Mouse (Mus musculus) neural tube, embryonic 10.5 days (tissue): ENCODE measurements around the gene Il22ra1.

Experiments
- DNase-seq: peaks from one replicate; pipeline ENCODE4 v3.0.0-alpha.2; 2017; ENCODE audit warnings: low spot score; ENCODE audit errors: extremely low spot score

Gene Il22ra1

DNA sequence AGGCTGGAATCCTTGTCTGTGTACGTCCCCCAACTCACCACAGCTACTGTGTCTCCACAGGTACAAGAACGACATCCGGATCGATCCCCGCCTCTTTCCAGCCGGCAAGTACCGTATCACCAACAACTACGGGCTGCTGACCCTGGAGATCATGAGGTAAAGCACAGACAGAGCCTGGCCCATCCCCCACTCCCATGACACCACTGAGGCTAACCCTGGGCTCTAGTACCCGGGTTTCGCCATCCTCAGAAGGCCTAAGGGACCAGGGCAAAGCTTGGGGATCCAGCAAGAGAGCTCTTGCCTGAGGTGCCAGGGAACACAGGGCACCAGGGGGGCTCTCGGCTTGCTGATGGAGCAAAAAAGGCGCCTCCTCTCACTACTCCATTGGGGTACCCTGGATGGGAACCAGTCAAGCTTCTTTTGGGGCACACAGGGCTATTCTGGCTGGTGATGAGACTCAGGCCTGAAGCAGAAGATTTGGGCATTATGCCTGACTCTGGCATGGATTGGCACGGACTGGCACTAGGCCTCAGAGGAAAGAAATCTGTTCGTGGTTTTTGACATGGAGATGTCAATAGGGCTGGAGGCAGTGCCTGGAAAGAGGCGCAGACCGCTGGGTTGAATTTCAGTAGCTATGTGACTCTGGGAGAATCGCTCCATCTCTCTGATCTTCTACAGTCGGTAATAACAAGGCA is 42.8 kb downstream of the Il22ra1 start:
- DNase-seq: no peak

DNA sequence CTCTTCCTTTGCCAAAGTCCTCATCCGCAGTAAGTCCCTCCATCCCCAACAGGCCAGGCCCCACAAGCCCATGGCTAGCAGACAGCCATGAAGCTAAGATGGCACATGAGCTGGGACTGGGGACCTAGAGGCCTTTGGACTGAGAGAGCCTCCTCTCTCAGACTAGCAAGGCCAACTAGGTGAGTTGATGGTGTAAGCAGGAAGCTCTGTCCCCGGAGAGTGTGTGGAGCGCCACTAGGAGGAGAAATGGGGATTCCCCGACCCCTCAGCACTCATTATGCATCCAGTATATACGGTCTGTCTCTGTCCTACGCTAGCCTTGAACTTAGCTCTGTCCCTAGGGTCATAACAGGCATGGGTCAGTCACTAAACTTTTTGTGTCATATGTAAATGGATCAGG is 43.6 kb downstream of the Il22ra1 start:
- no peak for DNase-seq

DNA sequence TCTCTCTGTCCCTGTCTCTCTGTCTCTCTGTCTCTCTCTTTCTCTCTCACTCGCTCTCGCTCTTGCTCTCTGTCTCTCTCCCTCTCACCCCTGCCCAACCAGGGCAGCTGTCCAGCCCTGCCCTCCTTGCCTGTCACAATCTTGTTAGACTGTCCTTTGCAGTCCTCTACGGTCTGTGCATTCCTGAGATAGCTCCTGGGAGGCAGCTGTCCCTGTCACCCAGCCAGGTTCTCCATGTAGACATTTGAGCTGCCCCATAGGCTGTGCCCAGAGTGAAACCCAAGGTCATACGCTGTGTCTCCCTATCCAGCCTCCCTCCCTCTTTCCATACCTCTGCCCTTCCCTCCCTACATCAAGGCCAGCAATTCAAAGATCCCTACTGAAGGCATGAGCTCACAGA is 44.7 kb downstream of the Il22ra1 start:
- no peak for DNase-seq

DNA sequence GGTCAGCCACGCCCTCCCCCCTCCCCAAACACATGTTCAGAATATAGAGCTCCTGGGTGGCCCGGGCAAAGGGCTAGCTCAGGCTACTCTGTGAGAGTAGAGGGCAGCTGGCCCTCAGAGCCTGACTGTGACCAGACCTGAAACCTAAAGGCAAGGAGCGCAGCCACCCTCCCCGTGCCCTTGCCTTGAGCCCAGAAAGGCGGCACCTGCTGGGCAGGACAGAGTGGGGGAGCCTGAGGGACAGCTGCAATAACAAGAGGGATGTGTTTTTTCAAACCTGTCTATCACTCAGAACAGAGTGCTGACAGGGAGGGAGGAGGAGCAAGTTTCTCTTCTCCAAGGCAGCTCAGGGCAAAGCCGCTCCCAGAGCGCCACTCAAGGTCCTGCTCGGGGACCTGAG is 46.5 kb downstream of the Il22ra1 start:
- DNase-seq: peak; percentile 19

DNA sequence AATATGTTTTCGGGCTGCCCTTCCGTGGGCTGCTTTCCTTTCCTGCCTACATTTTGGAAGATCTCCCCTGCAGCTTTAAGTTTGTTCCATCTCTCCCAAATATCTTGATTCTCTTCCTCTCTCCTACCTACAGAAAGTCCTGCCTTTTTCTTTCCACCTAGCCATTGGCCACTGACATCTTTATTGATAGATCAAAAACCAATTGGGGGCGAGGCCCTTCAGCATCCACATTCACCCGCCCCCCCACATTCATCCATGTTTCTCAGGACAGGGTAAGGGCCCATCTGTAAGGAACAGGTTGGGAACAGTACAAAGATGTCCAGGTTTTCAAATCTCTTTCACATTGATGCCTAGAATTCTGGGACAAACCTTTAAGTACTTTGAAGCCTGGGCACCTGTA is 48.9 kb downstream of the Il22ra1 start:
- no peak for DNase-seq

DNA sequence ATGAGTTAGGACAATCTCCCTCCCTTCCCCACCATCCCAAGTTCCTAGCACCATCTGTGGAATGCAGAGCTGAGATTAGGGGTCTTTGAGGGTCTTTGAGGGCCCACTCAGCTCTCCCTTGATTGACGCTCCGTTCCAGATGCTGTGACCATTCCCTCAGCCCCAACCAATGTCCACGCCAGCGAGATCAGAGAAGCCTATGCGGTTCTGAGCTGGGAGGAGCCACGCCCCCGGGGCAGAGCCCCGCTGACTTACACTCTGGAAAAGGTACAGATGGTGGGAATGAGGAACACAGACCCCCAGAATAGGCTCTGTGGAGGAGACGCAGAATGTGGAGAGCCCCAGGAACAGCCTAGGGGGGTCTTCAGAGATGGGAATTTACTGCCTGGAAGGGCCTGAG is 51.7 kb downstream of the Il22ra1 start:
- DNase-seq: no peak

DNA sequence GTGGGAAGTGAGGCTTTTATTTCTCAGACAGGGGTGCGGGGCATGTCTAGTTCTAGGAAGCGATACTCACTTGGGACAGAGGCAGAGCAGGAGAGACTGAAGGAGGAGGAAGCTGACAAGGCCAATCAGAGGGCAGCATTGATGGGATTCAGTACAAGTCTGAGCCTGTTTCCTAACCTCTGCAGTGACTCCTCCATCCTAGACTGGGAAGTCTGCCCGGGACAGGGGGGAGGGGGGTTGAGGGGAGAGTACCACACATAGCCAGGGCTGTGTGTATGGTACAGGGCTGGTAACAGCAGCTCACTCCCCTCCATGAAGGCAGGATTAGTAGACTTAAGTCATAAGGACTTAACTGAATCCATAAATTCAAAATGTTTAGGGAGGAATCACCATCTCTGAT is 52.3 kb downstream of the Il22ra1 start:
- DNase-seq: no peak

DNA sequence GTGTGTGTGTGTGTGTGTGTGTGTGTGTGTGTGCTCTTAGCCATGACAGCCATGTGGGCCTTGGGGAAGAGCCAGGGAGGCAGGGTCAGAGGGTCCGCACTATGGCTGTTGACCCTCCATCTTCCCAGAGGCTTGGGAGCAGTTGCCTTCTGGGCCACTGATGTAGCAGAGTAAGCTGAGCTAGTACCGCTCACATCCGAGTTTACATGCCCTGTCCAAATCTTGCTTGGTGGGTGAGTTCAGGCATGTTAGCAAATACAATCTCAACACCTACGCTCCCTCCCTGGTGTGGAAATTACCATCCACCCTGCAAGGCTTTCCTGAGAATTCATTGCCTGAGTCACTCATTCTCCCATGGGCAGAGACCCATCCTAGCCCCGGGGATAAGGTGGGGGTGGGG is 53.3 kb downstream of the Il22ra1 start:
- no peak for DNase-seq

DNA sequence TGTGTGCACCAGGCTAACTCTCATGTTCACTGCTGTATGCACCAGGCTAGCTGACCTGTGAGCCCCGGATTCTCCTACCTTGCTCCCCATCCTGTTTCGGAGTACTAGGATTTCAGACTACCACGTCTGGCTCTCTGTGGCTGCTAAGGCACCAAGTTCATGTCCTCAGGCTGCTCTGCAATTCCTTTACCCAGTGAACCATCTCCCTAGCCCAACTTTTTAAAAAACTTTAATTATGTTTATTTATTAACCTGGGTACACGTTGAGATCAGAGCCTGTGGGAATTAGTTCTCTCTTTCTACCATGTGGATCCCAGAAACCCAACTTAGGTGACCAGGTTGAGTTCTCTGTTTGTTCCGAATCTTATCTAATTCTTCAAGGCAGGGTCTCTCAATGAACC is 58.6 kb downstream of the Il22ra1 start:
- DNase-seq: no peak

DNA sequence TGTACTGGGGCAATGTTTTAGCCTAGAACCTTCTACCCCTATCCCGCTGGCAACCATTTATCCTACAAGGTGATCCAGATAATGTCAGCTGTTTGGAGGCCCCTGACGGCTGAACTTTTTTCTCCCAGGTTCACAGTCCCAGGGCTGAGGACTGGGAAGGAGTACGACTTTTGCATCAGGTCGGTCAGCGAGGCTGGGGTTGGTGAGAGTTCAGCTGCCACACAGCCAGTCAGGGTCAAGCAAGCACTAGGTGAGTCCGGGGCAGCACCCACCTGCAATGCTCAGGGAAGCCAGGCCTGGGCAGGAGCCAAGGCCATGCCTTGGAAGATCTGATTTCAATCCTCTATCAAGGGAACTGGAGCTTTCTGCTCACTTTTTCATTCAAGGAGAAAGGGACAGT is 59.3 kb downstream of the Il22ra1 start:
- no peak for DNase-seq

DNA sequence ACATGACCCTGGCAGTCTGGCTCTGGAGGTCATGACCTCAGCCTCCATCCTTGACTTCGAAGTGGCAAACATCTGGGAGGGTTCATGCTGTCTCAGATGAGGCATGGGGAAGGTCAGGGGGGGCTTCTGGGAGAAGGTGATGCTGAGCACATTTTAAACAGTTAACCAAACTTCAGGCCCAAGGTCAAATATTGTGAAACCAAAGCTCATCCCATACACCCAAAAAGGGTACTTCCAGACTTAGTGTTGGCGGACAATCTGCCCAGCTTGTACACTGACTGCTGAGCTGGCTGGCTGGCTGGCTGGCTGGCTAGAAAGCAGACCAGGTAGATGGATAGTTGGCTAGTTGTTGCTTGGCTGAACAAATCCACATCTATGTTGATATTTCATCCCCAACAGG is 61.2 kb downstream of the Il22ra1 start:
- no peak for DNase-seq

DNA sequence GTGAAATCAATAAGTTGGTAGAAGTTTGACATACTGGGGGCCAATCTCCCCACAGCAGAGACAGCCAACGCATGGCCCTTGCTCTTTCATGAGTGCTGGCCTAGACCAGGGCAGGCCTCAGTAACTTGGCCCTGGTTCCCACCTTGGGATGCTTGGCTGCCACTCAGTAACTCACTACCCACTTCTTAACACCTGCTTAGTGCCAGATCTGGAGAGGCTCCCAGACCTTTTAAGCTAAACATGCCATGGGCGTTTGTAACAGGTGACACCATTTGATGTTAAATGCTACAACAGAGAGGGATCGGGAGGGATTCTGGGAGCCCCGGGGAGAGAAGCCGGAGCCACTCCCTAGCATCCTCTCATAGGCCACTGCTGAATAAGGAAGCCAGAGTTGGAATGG is 64.8 kb downstream of the Il22ra1 start:
- DNase-seq: no peak

DNA sequence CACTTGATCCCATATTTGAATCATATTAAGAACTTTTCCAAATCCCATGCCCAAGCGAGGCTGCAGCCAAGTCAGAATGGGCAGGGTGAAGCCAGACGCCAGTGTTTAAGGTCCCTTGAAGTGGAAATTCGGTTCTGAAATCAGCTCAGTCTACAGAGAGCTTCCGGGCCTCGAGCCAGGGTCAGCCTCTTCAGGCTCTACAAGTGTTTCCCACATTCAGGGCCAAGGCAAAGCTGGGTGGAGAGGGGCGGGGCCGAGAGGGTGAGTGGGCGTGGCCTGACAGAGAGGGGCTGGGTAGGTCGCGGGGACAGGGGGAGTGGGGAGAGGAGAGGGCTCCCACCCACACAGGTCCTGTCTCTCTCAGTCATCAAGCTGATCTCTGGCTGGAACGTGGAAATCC is 70.0 kb downstream of the Il22ra1 start:
- DNase-seq: no peak

DNA sequence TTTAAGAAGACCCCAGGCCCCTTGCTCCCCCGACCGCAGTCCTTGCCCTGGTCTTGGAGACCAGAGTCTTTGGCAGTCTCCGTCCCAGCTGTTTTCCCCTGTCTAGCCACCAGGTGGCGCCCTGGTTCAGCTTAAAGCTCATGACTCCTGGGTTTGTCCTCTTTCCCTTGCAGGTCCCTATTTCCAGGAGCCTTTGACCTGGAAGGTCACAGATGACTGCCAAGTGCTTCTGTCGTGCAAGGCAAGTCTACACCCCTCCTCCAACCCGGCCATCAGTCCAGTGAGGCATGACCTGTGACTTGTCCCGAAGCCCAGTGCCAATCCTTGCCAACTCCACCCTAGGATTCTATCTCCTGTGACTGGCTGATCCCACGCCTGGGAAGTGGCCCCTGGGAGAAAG is 73.6 kb downstream of the Il22ra1 start:
- peak; percentile 90 for DNase-seq
